Mouse (Mus musculus) heart, adult 18-20 months (tissue): ENCODE data around the gene Gm47841. TPM values are rescaled to one million over a fixed set of nuclear protein-coding genes. Genes with fewer than 3 reads are reported as not detected.

Experiments
- DNase-seq, 2 experiments: peaks; one replicate each; pipeline ENCODE4 v3.0.0; 2021 to 2022; ENCODE audit warnings: mixed read lengths in 1 of 2
- total RNA-seq, 2 experiments: library from RNA; stranded (reverse); gene quantifications; 2 replicates each; pipeline ENCODE4 v1.2.3; 2021

The Gm47841 gene
- total RNA-seq, 2 experiments from 2014 or later, result not detected

GRCm38 (mm10) chr15:101074067-101074466 lies 26.9 kb upstream of the Gm47841 start:
- no peak for DNase-seq

- DNase-seq, result peak in 1 of 2 experiments; percentile 44
Measured at GRCm38 (mm10) chr15:101072736-101073135, 25.5 kb upstream of the Gm47841 start.

GRCm38 (mm10) chr15:101070762-101071161 lies 23.6 kb upstream of the Gm47841 start:
- DNase-seq, result no peak

- no peak for DNase-seq
Measured at GRCm38 (mm10) chr15:101069641-101070190, 22.5 kb upstream of the Gm47841 start.

- DNase-seq, result no peak
Measured at GRCm38 (mm10) chr15:101068671-101069070, 21.5 kb upstream of the Gm47841 start.

GRCm38 (mm10) chr15:101068029-101068428 lies 20.8 kb upstream of the Gm47841 start:
- peak; percentile 53 to 80 for DNase-seq

- DNase-seq, result no peak
Measured at GRCm38 (mm10) chr15:101066920-101067696, 19.9 kb upstream of the Gm47841 start.

- no peak for DNase-seq
Measured at GRCm38 (mm10) chr15:101066364-101066847, 19.2 kb upstream of the Gm47841 start.

- DNase-seq, result peak; percentile 45 to 57
Measured at GRCm38 (mm10) chr15:101065069-101065468, 17.9 kb upstream of the Gm47841 start.

- DNase-seq, result no peak
Measured at GRCm38 (mm10) chr15:101060280-101060852, 13.2 kb upstream of the Gm47841 start.

GRCm38 (mm10) chr15:101059570-101060279 lies 12.5 kb upstream of the Gm47841 start:
- DNase-seq, result no peak

- DNase-seq, result peak; percentile 44 to 60
Measured at GRCm38 (mm10) chr15:101056225-101056624, 9.0 kb upstream of the Gm47841 start.

GRCm38 (mm10) chr15:101054541-101054940 lies 7.3 kb upstream of the Gm47841 start:
- DNase-seq, result no peak

GRCm38 (mm10) chr15:101053832-101054459 lies 6.7 kb upstream of the Gm47841 start:
- peak in 1 of 2 experiments; percentile 3 for DNase-seq

GRCm38 (mm10) chr15:101052560-101053501 lies 5.6 kb upstream of the Gm47841 start:
- peak in 1 of 2 experiments; percentile 9 for DNase-seq

GRCm38 (mm10) chr15:101051869-101052268 lies 4.7 kb upstream of the Gm47841 start:
- DNase-seq, result no peak

GRCm38 (mm10) chr15:101048338-101048896 lies 1.2 kb upstream of the Gm47841 start:
- DNase-seq, result peak in 1 of 2 experiments; percentile 4

GRCm38 (mm10) chr15:101046527-101047193 lies 537 bp downstream of the Gm47841 start:
- DNase-seq, result peak; percentile 46 to 54

- peak in 1 of 2 experiments; percentile 17 for DNase-seq
Measured at GRCm38 (mm10) chr15:101046039-101046526, 1.1 kb downstream of the Gm47841 start.

- no peak for DNase-seq
Measured at GRCm38 (mm10) chr15:101044531-101044930, 2.7 kb downstream of the Gm47841 start.
